Mouse (Mus musculus) midbrain, postnatal 0 days (tissue): Measurements from ENCODE around the gene Kbtbd4. TPM values are rescaled to one million over a fixed set of nuclear protein-coding genes. Genes with fewer than 3 reads are reported as not detected.
A peak's percentile ranks its signal among the peaks of the same experiment; 100 is the strongest.
"Not testable (repeated sequence)": the region's sequence is repeated elsewhere in the genome, so short reads cannot be mapped to it uniquely, and the experiment has no call there.

Experiments
- ATAC-seq: fragments of 200-750 bp; cut with Nextera tagmentation; 2 replicates; pipeline ENCODE4 v1.8.0; 2017; ENCODE audit warnings: moderate number of reproducible peaks, mild to moderate bottlenecking, moderate TSS enrichment, moderate library complexity; ENCODE audit not compliant: low FRiP score
- DNase-seq: peaks from one replicate; pipeline ENCODE4 v3.0.0-alpha.2; 2015; ENCODE audit warnings: low spot score
- H3K27ac ChIP-seq: fragments of 300-500 bp; sonication (generic); 2 replicates; pipeline ENCODE4 v1.5.1; 2014; ENCODE audit warnings: low read depth, mild to moderate bottlenecking, low read length, mixed read lengths
- H3K27me3 ChIP-seq: fragments of 300-500 bp; sonication (generic); 2 replicates; pipeline ENCODE4 v1.6.1; 2014; ENCODE audit warnings: low read length, control low read depth, mixed read lengths; ENCODE audit not compliant: insufficient read depth
- H3K36me3 ChIP-seq: fragments of 300-500 bp; sonication (generic); 2 replicates; pipeline ENCODE4 v1.6.1; 2014; ENCODE audit warnings: low read length, control low read depth, mixed read lengths; ENCODE audit not compliant: insufficient read depth
- H3K4me1 ChIP-seq: fragments of 300-500 bp; sonication (generic); 2 replicates; pipeline ENCODE4 v1.6.1; 2014; ENCODE audit warnings: mild to moderate bottlenecking, control low read depth, antibody characterized with exemption, low read length, mixed read lengths; ENCODE audit not compliant: insufficient read depth
- H3K4me2 ChIP-seq: fragments of 300-500 bp; sonication (generic); 2 replicates; pipeline ENCODE4 v1.6.1; 2014; ENCODE audit warnings: low read depth, mild to moderate bottlenecking, low read length, mixed read lengths; ENCODE audit not compliant: poor library complexity, severe bottlenecking
- H3K4me3 ChIP-seq: fragments of 300-500 bp; sonication (generic); 2 replicates; pipeline ENCODE4 v1.5.1; 2014; ENCODE audit warnings: low read depth, mild to moderate bottlenecking, low read length, moderate library complexity
- H3K9ac ChIP-seq: fragments of 300-500 bp; sonication (generic); replicated peaks from 2 replicates; pipeline ENCODE4 v1.6.1; 2014; ENCODE audit warnings: mild to moderate bottlenecking, low read length, moderate library complexity, mixed read lengths; ENCODE audit not compliant: poor library complexity, severe bottlenecking
- H3K9me3 ChIP-seq: fragments of 300-500 bp; sonication (generic); 2 replicates; pipeline ENCODE4 v1.6.1; 2016; ENCODE audit warnings: low read length, control low read depth
- CTCF ChIP-seq: IDR thresholded peaks from 2 replicates; pipeline ENCODE4 v1.5.1; 2016; ENCODE audit warnings: antibody characterized with exemption, mild to moderate bottlenecking
- WGBS: fragments of 180-500 bp; shearing (Covaris S2); extraction: QIAGEN DNeasy Blood & Tissue Kit; methylation state at CpG from one replicate; pipeline ENCODE4 v1.1.7; 2014; 5-methylcytosine and 5-hydroxymethylcytosine counted together
- polyA plus RNA-seq: library from polyadenylated mRNA; unstranded; fragments of >200 nt; fragmentation: Nextera tagmentation; extraction: Ambion mirVana; gene quantifications from 2 replicates; pipeline ENCODE4 v1.2.1, GENCODE M21; 2015
- total RNA-seq: library from RNA; depleted of rRNA; stranded (reverse); fragments of >200 nt; gene quantifications from 2 replicates; pipeline ENCODE4 v1.2.3, GENCODE M21; 2014

The Kbtbd4 gene
- total and polyA plus RNA-seq, 2 experiments from 2014 or later, result 47.7 to 60.0 TPM

DNA sequence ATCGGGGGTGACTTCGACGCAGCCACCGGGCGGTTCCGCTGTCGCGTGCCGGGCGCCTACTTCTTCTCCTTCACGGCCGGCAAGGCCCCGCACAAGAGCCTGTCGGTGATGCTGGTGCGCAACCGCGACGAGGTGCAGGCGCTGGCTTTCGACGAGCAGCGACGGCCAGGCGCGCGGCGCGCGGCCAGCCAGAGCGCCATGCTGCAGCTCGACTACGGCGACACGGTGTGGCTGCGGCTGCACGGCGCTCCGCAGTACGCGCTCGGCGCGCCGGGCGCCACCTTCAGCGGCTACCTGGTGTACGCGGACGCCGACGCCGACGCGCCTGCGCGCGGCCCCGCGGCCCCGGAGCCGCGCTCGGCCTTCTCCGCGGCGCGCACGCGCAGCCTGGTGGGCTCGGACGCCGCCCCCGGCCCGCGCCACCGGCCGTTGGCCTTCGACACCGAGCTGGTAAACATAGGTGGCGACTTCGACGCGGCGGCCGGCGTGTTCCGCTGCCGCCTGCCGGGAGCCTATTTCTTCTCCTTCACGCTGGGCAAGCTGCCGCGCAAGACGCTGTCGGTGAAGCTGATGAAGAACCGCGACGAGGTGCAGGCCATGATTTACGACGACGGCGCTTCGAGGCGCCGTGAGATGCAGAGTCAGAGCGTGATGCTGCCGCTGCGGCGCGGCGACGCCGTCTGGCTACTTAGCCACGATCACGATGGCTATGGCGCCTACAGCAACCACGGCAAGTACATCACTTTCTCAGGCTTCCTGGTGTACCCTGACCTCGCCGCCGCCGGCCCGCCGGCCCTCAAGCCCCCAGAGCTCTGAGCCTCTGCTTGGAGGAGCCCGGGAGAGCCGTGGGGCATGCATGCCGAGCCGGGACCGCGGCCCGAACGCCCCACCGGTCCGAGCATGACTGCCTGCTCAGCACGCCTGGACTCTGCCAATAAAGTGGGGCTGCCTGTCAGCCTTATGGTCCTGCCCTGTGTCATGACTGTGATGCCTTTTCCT lies 14.7 kb upstream of the Kbtbd4 start:
- Histone ChIP-seq H3K4me2 (peak overlapping the region; percentile 64), H3K27ac (peak overlapping the region; percentile 69), H3K27me3 (no peaks in the 10 kb centered on the region), H3K9ac (peak overlapping the region; percentile 59), H3K4me3 (peak overlapping the region; percentile 41), H3K9me3 (no peaks in the 10 kb centered on the region), H3K36me3 (peaks cover 6% of the 10 kb centered on the region; the same call in 1 of the 2 replicates), H3K4me1 (0 out of 2 replicates have a peak, but pooled peaks cover 5% of the 10 kb centered on the region)
- ATAC-seq (peak; percentile 73), DNase-seq (peak; percentile 82)
- 4% methylated on average over 113 of the region's 133 CpGs for WGBS
- TF ChIP-seq CTCF, result no peak

- WGBS, result 91% methylated on average over 6 of the region's 6 CpGs
- H3K9ac ChIP-seq, result no peak overlapping the region
- peaks cover 29% of the 10 kb centered on the region for H3K36me3 ChIP-seq
- 0 out of 2 replicates have a peak, but pooled peaks cover 5% of the 10 kb centered on the region for H3K4me1 ChIP-seq
- H3K27ac ChIP-seq, result no peak overlapping the region
- no peaks in the 10 kb centered on the region for H3K27me3 ChIP-seq
- no peaks in the 10 kb centered on the region for H3K9me3 ChIP-seq
- no peak for TF ChIP-seq CTCF
- ATAC-seq (no peak), DNase-seq (no peak)
- no peak overlapping the region for H3K4me3 ChIP-seq
- H3K4me2 ChIP-seq, result no peak overlapping the region
Measured at GRCm38 (mm10) chr2:90893673-90894298, 10.8 kb upstream of the Kbtbd4 start.

DNA sequence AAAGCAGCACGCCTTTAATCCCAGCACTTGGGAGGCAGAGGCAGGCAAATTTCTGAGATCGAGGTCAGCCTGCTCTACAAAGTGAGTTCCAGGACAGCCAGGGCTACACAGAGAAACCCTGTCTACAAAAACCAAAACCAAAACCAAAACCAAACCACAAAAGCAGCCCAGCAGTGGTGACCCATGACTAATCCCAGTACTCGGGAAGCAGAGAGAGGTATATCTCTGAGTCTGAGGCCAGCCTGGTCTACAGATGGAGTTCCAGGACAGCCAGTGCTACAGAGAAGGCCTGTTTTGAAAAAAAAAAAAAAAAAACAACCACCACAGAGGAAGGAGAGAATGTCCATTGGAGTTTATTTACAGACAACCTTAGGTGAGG lies 10.3 kb upstream of the Kbtbd4 start:
- H3K27me3 ChIP-seq, H3K27ac ChIP-seq, H3K9me3 ChIP-seq, H3K4me3 ChIP-seq, ATAC-seq, H3K4me2 ChIP-seq, DNase-seq, H3K4me1 ChIP-seq, H3K9ac ChIP-seq: not testable (repeated sequence)
- 91% methylated on average over 3 of the region's 3 CpGs for WGBS
- peaks cover 33% of the 10 kb centered on the region for H3K36me3 ChIP-seq

DNA sequence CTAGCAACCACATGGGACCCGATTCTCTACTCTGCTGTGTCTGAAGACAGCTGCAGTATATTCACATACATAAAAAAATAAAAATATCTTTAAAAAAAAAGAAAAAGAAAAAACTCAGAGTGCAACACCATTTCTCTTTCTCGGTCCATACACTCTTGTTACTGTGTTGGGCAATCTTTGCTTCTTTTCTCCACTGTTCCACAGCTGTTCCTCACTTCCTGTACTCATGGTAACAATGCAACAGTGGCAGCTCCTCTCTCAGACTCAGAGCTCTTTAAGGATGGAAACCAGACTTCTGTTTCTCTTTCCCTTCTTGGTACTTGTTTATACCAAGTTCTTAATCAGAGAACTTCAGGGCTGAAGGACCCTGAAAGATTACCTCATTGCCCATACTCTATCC lies 1.1 kb upstream of the Kbtbd4 start:
- whole genome bisulfite sequencing, result 85% methylated on average over 2 of the region's 2 CpGs
- no peak for ATAC-seq
- no peak overlapping the region for H3K27ac ChIP-seq

DNA sequence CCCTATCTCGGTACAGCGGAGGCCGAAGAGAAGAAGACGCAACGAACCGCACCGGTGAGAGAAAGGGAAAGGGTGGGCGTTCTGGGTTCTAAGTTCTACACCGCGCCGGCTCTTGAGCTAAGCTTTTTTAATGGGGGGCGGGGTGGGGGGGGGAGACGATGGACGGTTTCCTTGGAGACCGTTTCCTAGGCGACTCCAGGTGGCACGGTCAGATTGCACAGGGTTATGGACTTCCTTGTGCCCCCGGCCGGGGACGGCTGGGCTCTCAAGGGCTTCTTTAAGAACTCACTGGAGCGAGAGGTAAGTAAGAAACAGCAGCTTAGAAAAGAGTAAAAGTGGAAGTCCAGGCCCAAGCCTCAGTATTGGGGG lies 300 bp downstream of the Kbtbd4 start:
- Histone ChIP-seq H3K4me2 (peak overlapping the region; percentile 68), H3K9ac (peak overlapping the region; percentile 97), H3K4me1 (0 out of 2 replicates have a peak, but pooled peaks cover 2% of the 10 kb centered on the region), H3K36me3 (peaks cover 23% of the 10 kb centered on the region), H3K27ac (peak overlapping the region; percentile 96), H3K9me3 (no peaks in the 10 kb centered on the region), H3K27me3 (no peaks in the 10 kb centered on the region), H3K4me3 (peak overlapping the region; percentile 91)
- peak; percentile 73 for ATAC-seq
- no peak for TF ChIP-seq CTCF
- WGBS, result under 1% methylated on average over 21 of the region's 21 CpGs
- DNase-seq, result peak; percentile 49

More for the DNA sequence above, 1.1 kb upstream of the Kbtbd4 start:
- no peaks in the 10 kb centered on the region for H3K27me3 ChIP-seq
- H3K4me3 ChIP-seq, result peak overlapping the region; percentile 91
- H3K4me2 ChIP-seq, result peak overlapping the region; percentile 68
- TF ChIP-seq CTCF, result no peak
- no peak for DNase-seq
- peak overlapping the region; percentile 97 for H3K9ac ChIP-seq
- H3K4me1 ChIP-seq, result 0 out of 2 replicates have a peak, but pooled peaks cover 2% of the 10 kb centered on the region
- H3K36me3 ChIP-seq, result peaks cover 17% of the 10 kb centered on the region
- no peaks in the 10 kb centered on the region for H3K9me3 ChIP-seq
